Mouse (Mus musculus): ENCODE measurements around the gene Rin3.

- TF ChIP-seq POLR2A (IDR thresholded peaks at IDR 0.05; ENCODE audit: extremely low read depth, insufficient read depth, low read length), result no peak
- no peak for TF ChIP-seq CTCF (IDR thresholded peaks at IDR 0.05; ENCODE audit: extremely low read depth, insufficient read depth, low read length)
Measured at GRCm38 (mm10) chr12:102266433-102266832, 16.4 kb upstream of the Rin3 start.

Data from cortical plate, adult 2 months (tissue).